Mouse (Mus musculus): Measurements from ENCODE around the gene Zmynd15. TPM values are rescaled to one million over a fixed set of nuclear protein-coding genes. Genes with fewer than 3 reads are reported as not detected.

Zmynd15 gene
- polyA plus RNA-seq, 1 experiment from 2014 or later, result 1.5 TPM

GRCm38 (mm10) chr11:70489684-70490083 is 30.5 kb downstream of the Zmynd15 start:
- no peaks in the 10 kb centered on the region for H3K9me3 ChIP-seq (replicated peaks; ENCODE audit: low read length)
- 83% methylated on average over 6 of the region's 6 CpGs for WGBS
- no peaks in the 10 kb centered on the region for H3K36me3 ChIP-seq (ENCODE audit: insufficient read depth, low read length)
- DNase-seq (ENCODE audit: low spot score) (no peak), ATAC-seq (replicated peaks; ENCODE audit: low FRiP score, low read depth) (no peak)
- no peak overlapping the region for H3K9ac ChIP-seq (ENCODE audit: low read depth, low read length)
- TF ChIP-seq CTCF (IDR thresholded peaks at IDR 0.05; ENCODE audit: low read depth), result no peak
- H3K27me3 ChIP-seq (ENCODE audit: insufficient read depth, low read length), result no peaks in the 10 kb centered on the region
- H3K27ac ChIP-seq, result no peak overlapping the region
- no peak overlapping the region for H3K4me2 ChIP-seq (ENCODE audit: low read length)
- no peak overlapping the region for H3K4me3 ChIP-seq (replicated peaks; ENCODE audit: low read depth, low read length)
- no peaks in the 10 kb centered on the region for H3K4me1 ChIP-seq (replicated peaks; ENCODE audit: insufficient read depth, low read length)

- 0 out of 2 replicates have a peak overlapping the region, but pooled peaks have one; percentile 38 for H3K27ac ChIP-seq
- DNase-seq (ENCODE audit: low spot score), result peak; percentile 28
- peak; percentile 59; the same call in 1 of the 2 replicates for TF ChIP-seq CTCF (IDR thresholded peaks at IDR 0.05; ENCODE audit: low read depth)
These were observed 40.6 kb downstream of the Zmynd15 start for GRCm38 (mm10) chr11:70499566-70500475.

GRCm38 (mm10) chr11:70500476-70500812 is 41.2 kb downstream of the Zmynd15 start:
- H3K9ac ChIP-seq (ENCODE audit: low read depth, low read length), result no peak overlapping the region
- H3K4me3 ChIP-seq (replicated peaks; ENCODE audit: low read depth, low read length), result no peak overlapping the region
- H3K9me3 ChIP-seq (replicated peaks; ENCODE audit: low read length), result no peaks in the 10 kb centered on the region
- DNase-seq (ENCODE audit: low spot score) (no peak), ATAC-seq (replicated peaks; ENCODE audit: low FRiP score, low read depth) (no peak)
- no peaks in the 10 kb centered on the region for H3K36me3 ChIP-seq (ENCODE audit: insufficient read depth, low read length)
- no peak overlapping the region for H3K27ac ChIP-seq
- no peaks in the 10 kb centered on the region for H3K4me1 ChIP-seq (replicated peaks; ENCODE audit: insufficient read depth, low read length)
- no peak for TF ChIP-seq CTCF (IDR thresholded peaks at IDR 0.05; ENCODE audit: low read depth)
- WGBS, result 69% methylated on average over 1 of the region's 1 CpGs
- no peak overlapping the region for H3K4me2 ChIP-seq (ENCODE audit: low read length)
- H3K27me3 ChIP-seq (ENCODE audit: insufficient read depth, low read length), result no peaks in the 10 kb centered on the region

More at GRCm38 (mm10) chr11:70499566-70500475, 40.6 kb downstream of the Zmynd15 start:
- Histone ChIP-seq H3K4me1 (replicated peaks; ENCODE audit: insufficient read depth, low read length) (no peaks in the 10 kb centered on the region), H3K36me3 (ENCODE audit: insufficient read depth, low read length) (no peaks in the 10 kb centered on the region), H3K9ac (ENCODE audit: low read depth, low read length) (no peak overlapping the region), H3K27me3 (ENCODE audit: insufficient read depth, low read length) (no peaks in the 10 kb centered on the region), H3K9me3 (replicated peaks; ENCODE audit: low read length) (no peaks in the 10 kb centered on the region), H3K4me3 (replicated peaks; ENCODE audit: low read depth, low read length) (no peak overlapping the region), H3K4me2 (ENCODE audit: low read length) (no peak overlapping the region)
- no peak for ATAC-seq (replicated peaks; ENCODE audit: low FRiP score, low read depth)
- WGBS, result 63% methylated on average over 14 of the region's 14 CpGs

- H3K9ac ChIP-seq (ENCODE audit: low read depth, low read length), result no peak overlapping the region
These were observed 42.8 kb downstream of the Zmynd15 start for GRCm38 (mm10) chr11:70502018-70502417.

GRCm38 (mm10) chr11:70504970-70505369 is 45.7 kb downstream of the Zmynd15 start, which contains the start of gene Tm4sf5:
Gene Tm4sf5, plus strand, starts transcription at chr11:70505244.
- Histone ChIP-seq H3K9ac (ENCODE audit: low read depth, low read length) (no peak within 1 kb of the TSS), H3K9me3 (replicated peaks; ENCODE audit: low read length) (no peaks in the 10 kb centered on the region), H3K4me2 (ENCODE audit: low read length) (no peak within 1 kb of the TSS), H3K27me3 (ENCODE audit: insufficient read depth, low read length) (no peaks in the 10 kb centered on the region), H3K27ac (no peak within 1 kb of the TSS), H3K4me1 (replicated peaks; ENCODE audit: insufficient read depth, low read length) (no peaks in the 10 kb centered on the region), H3K36me3 (ENCODE audit: insufficient read depth, low read length) (no peaks in the 10 kb centered on the region), H3K4me3 (replicated peaks; ENCODE audit: low read depth, low read length) (no peak within 1 kb of the TSS)
- DNase-seq (ENCODE audit: low spot score) (no peak), ATAC-seq (replicated peaks; ENCODE audit: low FRiP score, low read depth) (no peak)
- TF ChIP-seq CTCF (IDR thresholded peaks at IDR 0.05; ENCODE audit: low read depth), result no peak
- WGBS, result 61% methylated on average over 9 of the region's 9 CpGs

More at GRCm38 (mm10) chr11:70502018-70502417, 42.8 kb downstream of the Zmynd15 start:
- Histone ChIP-seq H3K4me3 (replicated peaks; ENCODE audit: low read depth, low read length) (no peak overlapping the region), H3K27me3 (ENCODE audit: insufficient read depth, low read length) (no peaks in the 10 kb centered on the region), H3K36me3 (ENCODE audit: insufficient read depth, low read length) (no peaks in the 10 kb centered on the region), H3K27ac (no peak overlapping the region), H3K4me1 (replicated peaks; ENCODE audit: insufficient read depth, low read length) (no peaks in the 10 kb centered on the region), H3K4me2 (ENCODE audit: low read length) (no peak overlapping the region), H3K9me3 (replicated peaks; ENCODE audit: low read length) (no peaks in the 10 kb centered on the region)
- 67% methylated on average over 3 of the region's 3 CpGs for WGBS
- DNase-seq (ENCODE audit: low spot score) (no peak), ATAC-seq (replicated peaks; ENCODE audit: low FRiP score, low read depth) (no peak)
- TF ChIP-seq CTCF (IDR thresholded peaks at IDR 0.05; ENCODE audit: low read depth), result no peak

GRCm38 (mm10) chr11:70506385-70506784 is 47.2 kb downstream of the Zmynd15 start:
- peak; percentile 83 for TF ChIP-seq CTCF (IDR thresholded peaks at IDR 0.05; ENCODE audit: low read depth)
- no peaks in the 10 kb centered on the region for H3K9me3 ChIP-seq (replicated peaks; ENCODE audit: low read length)
- H3K4me3 ChIP-seq (replicated peaks; ENCODE audit: low read depth, low read length), result no peak overlapping the region
- peak; percentile 90 for DNase-seq (ENCODE audit: low spot score)
- H3K27me3 ChIP-seq (ENCODE audit: insufficient read depth, low read length), result no peaks in the 10 kb centered on the region
- no peaks in the 10 kb centered on the region for H3K4me1 ChIP-seq (replicated peaks; ENCODE audit: insufficient read depth, low read length)
- H3K36me3 ChIP-seq (ENCODE audit: insufficient read depth, low read length), result no peaks in the 10 kb centered on the region
- 18% methylated on average over 4 of the region's 4 CpGs for WGBS
- H3K9ac ChIP-seq (ENCODE audit: low read depth, low read length), result no peak overlapping the region
- ATAC-seq (replicated peaks; ENCODE audit: low FRiP score, low read depth), result no peak; the same call in 1 of the 2 replicates
- H3K4me2 ChIP-seq (ENCODE audit: low read length), result no peak overlapping the region
- no peak overlapping the region for H3K27ac ChIP-seq
